Mouse (Mus musculus) cerebellum, adult 8-10 months (tissue): Measurements from ENCODE around the gene Vmn2r53.
"Not testable (repeated sequence)": the region's sequence is repeated elsewhere in the genome, so short reads cannot be mapped to it uniquely, and the experiment has no call there.

Experiments
- DNase-seq: peaks from one replicate; pipeline ENCODE4 v3.0.0; 2022

Gene Vmn2r53

GRCm38 (mm10) chr7:12608688-12609087, at the start of gene Vmn2r53:
Vmn2r53 (minus strand) TSS chr7:12608788.
- DNase-seq, result no peak

GRCm38 (mm10) chr7:12640219-12640618, 31.6 kb upstream of the Vmn2r53 start, which contains the start of gene Vmn2r54:
Vmn2r54 (minus strand) TSS chr7:12640319.
- not testable (repeated sequence) for DNase-seq
